Mouse (Mus musculus) spleen, adult 12 weeks (tissue): ENCODE measurements around the gene Erbb4.

ENCODE experiments used
- DNase-seq: peaks from one replicate; pipeline ENCODE4 v3.0.0; 2022; ENCODE audit warnings: low spot score

Gene Erbb4

GRCm38 (mm10) chr1:68517820-68518219 is 590.0 kb downstream of the Erbb4 start:
- no peak for DNase-seq

- DNase-seq: no peak
Observed at GRCm38 (mm10) chr1:68503873-68504272, 604.0 kb downstream of the Erbb4 start.

GRCm38 (mm10) chr1:68501561-68501960 is 606.3 kb downstream of the Erbb4 start:
- no peak for DNase-seq

- DNase-seq: no peak
Observed at GRCm38 (mm10) chr1:68466390-68466960, 641.4 kb downstream of the Erbb4 start.

GRCm38 (mm10) chr1:68451274-68451673 is 656.6 kb downstream of the Erbb4 start:
- no peak for DNase-seq

GRCm38 (mm10) chr1:68424336-68424983 is 683.4 kb downstream of the Erbb4 start:
- DNase-seq: no peak

GRCm38 (mm10) chr1:68401204-68401603 is 706.7 kb downstream of the Erbb4 start:
- no peak for DNase-seq

GRCm38 (mm10) chr1:68371531-68371930 is 736.3 kb downstream of the Erbb4 start:
- DNase-seq: no peak

GRCm38 (mm10) chr1:68333714-68334113 is 774.1 kb downstream of the Erbb4 start:
- DNase-seq: no peak

- DNase-seq: no peak
Observed at GRCm38 (mm10) chr1:68305813-68306212, 802.0 kb downstream of the Erbb4 start.

GRCm38 (mm10) chr1:68284443-68284842 is 823.4 kb downstream of the Erbb4 start:
- DNase-seq: no peak

- no peak for DNase-seq
Observed at GRCm38 (mm10) chr1:68275819-68276218, 832.0 kb downstream of the Erbb4 start.

GRCm38 (mm10) chr1:68178580-68178979 is 929.3 kb downstream of the Erbb4 start:
- no peak for DNase-seq

- DNase-seq: no peak
Observed at GRCm38 (mm10) chr1:68155253-68155652, 952.6 kb downstream of the Erbb4 start.

GRCm38 (mm10) chr1:68150572-68150971 is 957.3 kb downstream of the Erbb4 start:
- DNase-seq: no peak

GRCm38 (mm10) chr1:68142562-68143350 is 965.1 kb downstream of the Erbb4 start:
- DNase-seq: no peak

- DNase-seq: no peak
Observed at GRCm38 (mm10) chr1:68134943-68135342, 972.9 kb downstream of the Erbb4 start.

GRCm38 (mm10) chr1:68134450-68134849 is 973.4 kb downstream of the Erbb4 start:
- no peak for DNase-seq

- no peak for DNase-seq
Observed at GRCm38 (mm10) chr1:68123541-68123940, 984.3 kb downstream of the Erbb4 start.

GRCm38 (mm10) chr1:68120364-68120763 is 987.5 kb downstream of the Erbb4 start:
- DNase-seq: no peak

- no peak for DNase-seq
Observed at GRCm38 (mm10) chr1:68115721-68116120, 992.1 kb downstream of the Erbb4 start.

- no peak for DNase-seq
Observed at GRCm38 (mm10) chr1:68106543-68106860, 1001.4 kb downstream of the Erbb4 start.

- DNase-seq: no peak
Observed at GRCm38 (mm10) chr1:68105834-68106542, 1001.9 kb downstream of the Erbb4 start.
